Mouse (Mus musculus) spleen, adult 2 months (tissue): ENCODE data around the gene Sh3bgrl3.

ENCODE experiments used
- CTCF ChIP-seq: fragments of 200-500 bp; IDR thresholded peaks from 2 replicates; pipeline ENCODE4 v1.5.1; 2011; ENCODE audit warnings: mild to moderate bottlenecking, inconsistent platforms; ENCODE audit not compliant: insufficient read depth, insufficient read length, insufficient replicate concordance; ENCODE audit errors: extremely low read depth
- POLR2A ChIP-seq: fragments of 200-500 bp; IDR thresholded peaks from 2 replicates; pipeline ENCODE4 v1.6.1; 2011; ENCODE audit warnings: low read depth, low read length, inconsistent platforms

- no peak for TF ChIP-seq POLR2A
- no peak for TF ChIP-seq CTCF
Observed at GRCm38 (mm10) chr4:134149389-134149788, 20.8 kb upstream of the Sh3bgrl3 start.
